15 mouse cellular contexts compared by ENCODE assay signal in the genomic region with DNA sequence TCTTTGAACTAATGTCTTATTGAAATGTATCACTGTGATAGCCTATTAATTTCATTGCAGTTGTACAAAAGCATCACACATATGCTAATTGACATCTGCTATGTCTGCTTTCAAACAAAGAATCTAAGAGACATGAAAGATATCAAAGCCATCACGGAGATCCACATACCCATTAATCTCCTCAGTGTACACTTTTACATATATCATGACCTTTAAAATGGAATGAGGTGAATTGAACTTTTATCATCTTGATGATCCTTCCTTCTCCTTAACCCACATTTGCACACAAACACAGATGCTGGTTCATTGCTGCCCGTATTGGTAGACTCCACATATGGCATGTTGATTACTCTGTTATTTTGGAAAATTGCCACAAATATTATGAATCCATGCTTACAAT.
DNase-seq lines count a peak whose midpoint lies in the region; ATAC-seq and TF ChIP-seq lines count a peak whose summit lies in the region.
"Had no signal": no experiment of that assay in that cellular context is flagged by ENCODE, and none has a peak within 500 bp of the region (broad histone marks: within the 10 kb centered on the region; RNA-seq: fewer than 3 reads in every experiment).

No protein-coding gene starts in this region.

- H3K4me1 ChIP-seq in forebrain, embryonic 14.5 days (ENCODE audit: control insufficient read depth, insufficient read depth, low read length): no peaks in the 10 kb centered on the region
- no peaks in the 10 kb centered on the region for H3K4me1 ChIP-seq in forebrain, postnatal 0 days (ENCODE audit: insufficient read depth)
- no peaks in the 10 kb centered on the region for H3K4me1 ChIP-seq in forebrain, embryonic 16.5 days (replicated peaks; ENCODE audit: control insufficient read depth, insufficient read depth, low read length)
- no peaks in the 10 kb centered on the region for H3K4me1 ChIP-seq in forebrain, embryonic 10.5 days
- H3K4me1 ChIP-seq in midbrain, embryonic 16.5 days (ENCODE audit: control insufficient read depth, insufficient read depth, low read length): no peaks in the 10 kb centered on the region
- H3K4me1 ChIP-seq: embryonic facial prominence, embryonic 10.5 days; embryonic facial prominence, embryonic 12.5 days had no signal

- peak; percentile 50 for DNase-seq in forebrain, embryonic 14.5 days (ENCODE audit: low spot score)
- no peak for DNase-seq in forebrain, postnatal 0 days
- DNase-seq in forebrain, embryonic 10.5 days (ENCODE audit: extremely low spot score, low spot score): no peak
- DNase-seq: adrenal gland, adult 2 months; adrenal gland, postnatal 10 days; adrenal gland, postnatal 25 days; cerebellum, adult 11-12 months; cerebellum, adult 2 months; cerebellum, adult 9-10 months; cerebellum, postnatal 10 days; cerebellum, postnatal 25 days had no signal

- no peak overlapping the region for H3K9ac ChIP-seq in forebrain, embryonic 14.5 days (ENCODE audit: low read length)
- no peak overlapping the region for H3K9ac ChIP-seq in forebrain, postnatal 0 days
- H3K9ac ChIP-seq in forebrain, embryonic 16.5 days (replicated peaks; ENCODE audit: low read depth, low read length): no peak overlapping the region
- no peak overlapping the region for H3K9ac ChIP-seq in midbrain, embryonic 16.5 days (ENCODE audit: low read depth, low read length)
- H3K9ac ChIP-seq: embryonic facial prominence, embryonic 12.5 days had no signal

- no peak overlapping the region for H3K4me3 ChIP-seq in forebrain, embryonic 14.5 days (ENCODE audit: low read depth, low read length)
- no peak overlapping the region for H3K4me3 ChIP-seq in forebrain, postnatal 0 days (ENCODE audit: low read depth, low read length)
- no peak overlapping the region for H3K4me3 ChIP-seq in forebrain, embryonic 16.5 days (replicated peaks; ENCODE audit: low read length)
- H3K4me3 ChIP-seq in forebrain, embryonic 10.5 days: no peak overlapping the region
- no peak overlapping the region for H3K4me3 ChIP-seq in midbrain, embryonic 16.5 days (ENCODE audit: low read depth, low read length)
- H3K4me3 ChIP-seq: embryonic facial prominence, embryonic 10.5 days; embryonic facial prominence, embryonic 12.5 days had no signal

- no peaks in the 10 kb centered on the region for H3K27me3 ChIP-seq in forebrain, embryonic 14.5 days (replicated peaks; ENCODE audit: control insufficient read depth, insufficient read depth, low read length)
- H3K27me3 ChIP-seq in forebrain, postnatal 0 days (ENCODE audit: insufficient read depth, low read length): no peaks in the 10 kb centered on the region
- H3K27me3 ChIP-seq in forebrain, embryonic 16.5 days (replicated peaks; ENCODE audit: control insufficient read depth, insufficient read depth, low read length): no peaks in the 10 kb centered on the region
- H3K27me3 ChIP-seq in forebrain, embryonic 10.5 days (ENCODE audit: poor library complexity, severe bottlenecking): no peaks in the 10 kb centered on the region
- no peaks in the 10 kb centered on the region for H3K27me3 ChIP-seq in midbrain, embryonic 16.5 days (ENCODE audit: control insufficient read depth, insufficient read depth, low read depth, low read length)
- H3K27me3 ChIP-seq: embryonic facial prominence, embryonic 12.5 days had no signal

- TF ChIP-seq CTCF in forebrain, postnatal 0 days (IDR thresholded peaks at IDR 0.05; ENCODE audit: low read depth): no peak

- ATAC-seq in forebrain, embryonic 14.5 days: peak; percentile 66
- ATAC-seq in forebrain, postnatal 0 days: no peak
- ATAC-seq in forebrain, embryonic 16.5 days: 0 out of 2 replicates have a peak, but pooled peaks have one; percentile 43
- no peak for ATAC-seq in midbrain, embryonic 16.5 days

- no peak overlapping the region for H3K27ac ChIP-seq in forebrain, embryonic 14.5 days (ENCODE audit: low read depth, low read length)
- H3K27ac ChIP-seq in forebrain, postnatal 0 days (ENCODE audit: low read depth, low read length): no peak overlapping the region
- no peak overlapping the region for H3K27ac ChIP-seq in forebrain, embryonic 16.5 days (ENCODE audit: low read length)
- no peak overlapping the region for H3K27ac ChIP-seq in forebrain, embryonic 10.5 days
- H3K27ac ChIP-seq in midbrain, embryonic 16.5 days (ENCODE audit: low read length): no peak overlapping the region
- H3K27ac ChIP-seq: embryonic facial prominence, embryonic 10.5 days; embryonic facial prominence, embryonic 12.5 days had no signal

- H3K4me2 ChIP-seq in forebrain, embryonic 14.5 days (ENCODE audit: low read length): no peak overlapping the region
- H3K4me2 ChIP-seq in forebrain, postnatal 0 days (ENCODE audit: low read depth): no peak overlapping the region
- H3K4me2 ChIP-seq in forebrain, embryonic 16.5 days (ENCODE audit: low read length): no peak overlapping the region
- H3K4me2 ChIP-seq in midbrain, embryonic 16.5 days (ENCODE audit: low read length): no peak overlapping the region
- H3K4me2 ChIP-seq: embryonic facial prominence, embryonic 12.5 days had no signal

- H3K9me3 ChIP-seq in forebrain, embryonic 14.5 days (replicated peaks; ENCODE audit: control insufficient read depth, low read length): no peaks in the 10 kb centered on the region
- H3K9me3 ChIP-seq in forebrain, postnatal 0 days (ENCODE audit: low read length): no peaks in the 10 kb centered on the region
- H3K9me3 ChIP-seq in forebrain, embryonic 16.5 days (ENCODE audit: control insufficient read depth, low read length): no peaks in the 10 kb centered on the region
- H3K9me3 ChIP-seq in forebrain, embryonic 10.5 days: no peaks in the 10 kb centered on the region
- peaks cover 2% of the 10 kb centered on the region; the same call in 1 of the 2 replicates for H3K9me3 ChIP-seq in midbrain, embryonic 16.5 days (replicated peaks; ENCODE audit: control insufficient read depth, low read length, poor library complexity, severe bottlenecking)
- H3K9me3 ChIP-seq: embryonic facial prominence, embryonic 10.5 days; embryonic facial prominence, embryonic 12.5 days had no signal

- 55% methylated on average over 2 of the region's 2 CpGs for WGBS in forebrain, embryonic 14.5 days
- WGBS in forebrain, postnatal 0 days: 46% methylated on average over 2 of the region's 2 CpGs
- WGBS in forebrain, embryonic 16.5 days: 47% methylated on average over 2 of the region's 2 CpGs
- WGBS in forebrain, embryonic 10.5 days: 87% methylated on average over 2 of the region's 2 CpGs
- WGBS in midbrain, embryonic 16.5 days: 58% methylated on average over 2 of the region's 2 CpGs

- H3K36me3 ChIP-seq in forebrain, embryonic 14.5 days (ENCODE audit: control insufficient read depth, insufficient read depth, low read length): no peaks in the 10 kb centered on the region
- no peaks in the 10 kb centered on the region for H3K36me3 ChIP-seq in forebrain, postnatal 0 days (ENCODE audit: insufficient read depth)
- no peaks in the 10 kb centered on the region for H3K36me3 ChIP-seq in forebrain, embryonic 16.5 days (ENCODE audit: control insufficient read depth, insufficient read depth)
- no peaks in the 10 kb centered on the region for H3K36me3 ChIP-seq in forebrain, embryonic 10.5 days (replicated peaks)
- H3K36me3 ChIP-seq in midbrain, embryonic 16.5 days (ENCODE audit: control insufficient read depth, insufficient read depth, low read length): no peaks in the 10 kb centered on the region
- H3K36me3 ChIP-seq: embryonic facial prominence, embryonic 10.5 days; embryonic facial prominence, embryonic 12.5 days had no signal

Comparison
In these comparisons a context has a peak if more than half of its experiments do, and no peak if none do; other contexts are left out.
1. ATAC-seq: peak in forebrain, embryonic 14.5 days (single experiment) and forebrain, embryonic 16.5 days (single experiment); none in forebrain, postnatal 0 days (single experiment) and midbrain, embryonic 16.5 days (single experiment).